Mouse (Mus musculus) activated CD4-positive, CD25-positive, alpha-beta regulatory T cell, adult 4 months (primary cell): Measurements from ENCODE around the gene Slc2a9. TPM values are rescaled to one million over a fixed set of nuclear protein-coding genes. Genes with fewer than 3 reads are reported as not detected.

ENCODE experiments used
- polyA plus RNA-seq, 2 experiments: library from polyadenylated mRNA; unstranded; fragments of 100-300 nt; shearing (Covaris generic); gene quantifications; one replicate each; pipeline ENCODE4 v1.2.1; 2017

Slc2a9 gene
- polyA plus RNA-seq, 2 experiments from 2014 or later = 4.7 to 11.3 TPM

Other genes starting within 250 kb of the Slc2a9 start
- gene Tmem128, start 243.0 kb downstream of the Slc2a9 start, polyA plus RNA-seq = 100 to 1,000 TPM; 104 to 111 TPM
- not detected for gene Otop1, start 227.2 kb downstream of the Slc2a9 start, polyA plus RNA-seq
- gene Drd5, start 183.8 kb downstream of the Slc2a9 start, polyA plus RNA-seq = not detected
- gene Wdr1, start 60.1 kb upstream of the Slc2a9 start, polyA plus RNA-seq = 100 to 1,000 TPM; 424 to 463 TPM
- under 1 TPM; 0.49 to 0.73 TPM for gene Zfp518b, start 181.7 kb upstream of the Slc2a9 start, polyA plus RNA-seq